Mouse (Mus musculus): ENCODE data around the gene Trabd2b. TPM values are rescaled to one million over a fixed set of nuclear protein-coding genes. Genes with fewer than 3 reads are reported as not detected.

The Trabd2b gene
- polyA plus RNA-seq, 1 experiment, result 0.78 TPM

GRCm38 (mm10) chr4:114523335-114524188 is 117.0 kb downstream of the Trabd2b start:
- WGBS, result 89% methylated on average over 5 of the region's 5 CpGs
- DNase-seq (ENCODE audit: low read depth, low spot score), result no peak

GRCm38 (mm10) chr4:114531591-114531990 is 125.1 kb downstream of the Trabd2b start:
- DNase-seq (ENCODE audit: low read depth, low spot score), result no peak
- WGBS, result 79% methylated on average over 6 of the region's 6 CpGs

- no peak for DNase-seq (ENCODE audit: low read depth, low spot score)
- WGBS, result 78% methylated on average over 4 of the region's 4 CpGs
Measured at GRCm38 (mm10) chr4:114533894-114534754, 127.6 kb downstream of the Trabd2b start.

GRCm38 (mm10) chr4:114537376-114537974 is 131.0 kb downstream of the Trabd2b start:
- DNase-seq (ENCODE audit: low read depth, low spot score), result no peak
- WGBS, result 79% methylated on average over 6 of the region's 6 CpGs

- no peak for DNase-seq (ENCODE audit: low read depth, low spot score)
- 88% methylated on average over 7 of the region's 7 CpGs for WGBS
Measured at GRCm38 (mm10) chr4:114540031-114540430, 133.5 kb downstream of the Trabd2b start.

- 88% methylated on average over 1 of the region's 1 CpGs for WGBS
- DNase-seq (ENCODE audit: low read depth, low spot score), result no peak
Measured at GRCm38 (mm10) chr4:114541221-114541620, 134.7 kb downstream of the Trabd2b start.

- DNase-seq (ENCODE audit: low read depth, low spot score), result no peak
- 41% methylated on average over 4 of the region's 4 CpGs for WGBS
Measured at GRCm38 (mm10) chr4:114542136-114542535, 135.6 kb downstream of the Trabd2b start.

GRCm38 (mm10) chr4:114545481-114546200 is 139.1 kb downstream of the Trabd2b start:
- peak; percentile 59 for DNase-seq (ENCODE audit: low read depth, low spot score)
- WGBS, result 34% methylated on average over 3 of the region's 3 CpGs

GRCm38 (mm10) chr4:114547658-114548448 is 141.3 kb downstream of the Trabd2b start:
- no peak for DNase-seq (ENCODE audit: low read depth, low spot score)
- WGBS, result 24% methylated on average over 8 of the region's 8 CpGs

- DNase-seq (ENCODE audit: low read depth, low spot score), result no peak
- WGBS, result 59% methylated on average over 3 of the region's 3 CpGs
Measured at GRCm38 (mm10) chr4:114549487-114549886, 143.0 kb downstream of the Trabd2b start.

- WGBS, result 85% methylated on average over 11 of the region's 11 CpGs
- no peak for DNase-seq (ENCODE audit: low read depth, low spot score)
Measured at GRCm38 (mm10) chr4:114550471-114551156, 144.1 kb downstream of the Trabd2b start.

- DNase-seq (ENCODE audit: low read depth, low spot score), result no peak
- 57% methylated on average over 5 of the region's 5 CpGs for WGBS
Measured at GRCm38 (mm10) chr4:114556880-114557279, 150.4 kb downstream of the Trabd2b start.

GRCm38 (mm10) chr4:114557731-114558130 is 151.2 kb downstream of the Trabd2b start:
- 47% methylated on average over 6 of the region's 6 CpGs for WGBS

GRCm38 (mm10) chr4:114558487-114558886 is 152.0 kb downstream of the Trabd2b start:
- 80% methylated on average over 3 of the region's 3 CpGs for WGBS
- DNase-seq (ENCODE audit: low read depth, low spot score), result no peak

More at GRCm38 (mm10) chr4:114557731-114558130, 151.2 kb downstream of the Trabd2b start:
- no peak for DNase-seq (ENCODE audit: low read depth, low spot score)

- WGBS, result 88% methylated on average over 17 of the region's 17 CpGs
- no peak for DNase-seq (ENCODE audit: low read depth, low spot score)
Measured at GRCm38 (mm10) chr4:114560638-114561216, 154.2 kb downstream of the Trabd2b start.

- 69% methylated on average over 5 of the region's 5 CpGs for whole genome bisulfite sequencing
Measured at GRCm38 (mm10) chr4:114564131-114564695, 157.7 kb downstream of the Trabd2b start.

GRCm38 (mm10) chr4:114567594-114567993 is 161.1 kb downstream of the Trabd2b start:
- WGBS, result 78% methylated on average over 6 of the region's 6 CpGs
- no peak for DNase-seq (ENCODE audit: low read depth, low spot score)

More at GRCm38 (mm10) chr4:114564131-114564695, 157.7 kb downstream of the Trabd2b start:
- DNase-seq (ENCODE audit: low read depth, low spot score), result no peak
